Mouse (Mus musculus) ES-E14 (cell line): Measurements from ENCODE around the gene Rnf216.
A peak's percentile ranks its signal among the peaks of the same experiment; 100 is the strongest.

Source experiments
- CHD2 ChIP-seq: IDR thresholded peaks from 2 replicates; pipeline ENCODE4 v1.6.1; 2014; ENCODE audit warnings: mild to moderate bottlenecking, low read depth, low read length, inconsistent platforms
- HCFC1 ChIP-seq: IDR thresholded peaks from 2 replicates; pipeline ENCODE4 v1.6.1; 2012; ENCODE audit warnings: low read length, inconsistent platforms, borderline replicate concordance; ENCODE audit not compliant: insufficient read depth
- ZNF384 ChIP-seq: IDR thresholded peaks from 2 replicates; pipeline ENCODE4 v1.6.1; 2012; ENCODE audit warnings: low read depth, low read length, inconsistent platforms

DNA sequence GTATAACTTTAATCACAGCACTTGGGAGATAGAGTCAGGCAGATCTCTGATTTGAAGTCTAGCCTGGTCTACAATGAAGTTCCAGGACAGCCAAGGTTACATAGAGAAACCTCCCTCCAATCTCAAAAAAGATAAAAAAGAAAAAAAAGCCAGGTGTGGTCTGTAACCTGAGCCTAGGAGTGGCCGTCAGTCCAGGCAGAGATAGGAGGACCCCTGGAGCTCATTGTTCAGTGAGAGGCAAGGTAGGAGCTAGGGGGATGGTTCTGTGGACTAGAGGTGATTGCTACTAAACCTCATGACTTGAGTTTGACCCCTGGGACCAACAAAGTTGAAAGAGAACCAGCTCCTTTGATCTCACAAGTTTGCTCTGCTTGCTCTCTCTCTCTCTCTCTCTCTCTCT is 9.9 kb upstream of the Rnf216 start:
- TF ChIP-seq CHD2 (0 out of 2 replicates have a peak, but pooled peaks have one; percentile 28), HCFC1 (no peak), ZNF384 (peak; percentile 92)
